Mouse (Mus musculus) heart, embryonic 11.5 days (tissue): ENCODE measurements at regions not wholly inside any gene's neighbourhood (a gene's known extent, or its start where the extent isn't known, plus 50 kb on each side); places are given as distances from the start of the nearest gene placed in this dataset.

Experiments
- ATAC-seq: fragments of 200-750 bp; cut with Nextera tagmentation; replicated peaks from 2 replicates; pipeline ENCODE4 v1.8.0; 2017; ENCODE audit warnings: moderate library complexity; ENCODE audit not compliant: insufficient number of reproducible peaks, low FRiP score, low TSS enrichment
- H3K27ac ChIP-seq: fragments of 300-500 bp; sonication (generic); 2 replicates; pipeline ENCODE4 v1.5.1; 2014; ENCODE audit warnings: mild to moderate bottlenecking, low read depth, low read length
- H3K27me3 ChIP-seq: fragments of 300-500 bp; sonication (generic); 2 replicates; pipeline ENCODE4 v1.6.1; 2014; ENCODE audit warnings: mild to moderate bottlenecking, low read length, mixed read lengths; ENCODE audit not compliant: control insufficient read depth, insufficient read depth
- H3K36me3 ChIP-seq: fragments of 300-500 bp; sonication (generic); 2 replicates; pipeline ENCODE4 v1.6.1; 2014; ENCODE audit warnings: mild to moderate bottlenecking, low read length, moderate library complexity, mixed read lengths; ENCODE audit not compliant: control insufficient read depth, insufficient read depth
- H3K4me1 ChIP-seq: fragments of 300-500 bp; sonication (generic); 2 replicates; pipeline ENCODE4 v1.6.1; 2014; ENCODE audit warnings: low read length; ENCODE audit not compliant: control insufficient read depth, insufficient read depth
- H3K4me2 ChIP-seq: fragments of 300-500 bp; sonication (generic); 2 replicates; pipeline ENCODE4 v1.6.1; 2014; ENCODE audit warnings: mild to moderate bottlenecking, moderate library complexity
- H3K4me3 ChIP-seq: fragments of 300-500 bp; sonication (generic); 2 replicates; pipeline ENCODE4 v1.5.1; 2014; ENCODE audit warnings: low read depth, low read length
- H3K9ac ChIP-seq: fragments of 300-500 bp; sonication (generic); 2 replicates; pipeline ENCODE4 v1.6.1; 2014; ENCODE audit warnings: mild to moderate bottlenecking, low read depth, low read length, moderate library complexity
- H3K9me3 ChIP-seq: fragments of 300-500 bp; sonication (generic); replicated peaks from 2 replicates; pipeline ENCODE4 v1.6.1; 2016; ENCODE audit warnings: low read length; ENCODE audit not compliant: control insufficient read depth
- WGBS: fragments of 180-500 bp; shearing (Covaris S2); extraction: QIAGEN DNeasy Blood & Tissue Kit; methylation state at CpG from one replicate; pipeline ENCODE4 v1.1.7; 2014; ENCODE audit not compliant: insufficient replicate concordance; 5-methylcytosine and 5-hydroxymethylcytosine counted together

GRCm38 (mm10) chr5:119478331-119478730 lies 192.1 kb upstream of the Tbx3 start:
- 69% methylated on average over 4 of the region's 4 CpGs for WGBS
- Histone ChIP-seq H3K4me3 (no peak overlapping the region), H3K4me1 (no peaks in the 10 kb centered on the region), H3K27me3 (0 out of 2 replicates have a peak, but pooled peaks cover 3% of the 10 kb centered on the region), H3K27ac (no peak overlapping the region), H3K9ac (no peak overlapping the region), H3K4me2 (no peak overlapping the region), H3K9me3 (no peaks in the 10 kb centered on the region), H3K36me3 (no peaks in the 10 kb centered on the region)
- no peak for ATAC-seq

- 35% methylated on average over 28 of the region's 28 CpGs for WGBS
- Histone ChIP-seq H3K4me1 (no peaks in the 10 kb centered on the region), H3K36me3 (no peaks in the 10 kb centered on the region; the same call in 1 of the 2 replicates), H3K9ac (no peak overlapping the region), H3K9me3 (no peaks in the 10 kb centered on the region), H3K27ac (no peak overlapping the region), H3K27me3 (0 out of 2 replicates have a peak, but pooled peaks cover 3% of the 10 kb centered on the region), H3K4me2 (no peak overlapping the region), H3K4me3 (no peak overlapping the region)
- no peak for ATAC-seq
Observed at GRCm38 (mm10) chr5:119480191-119481190, 190.0 kb upstream of the Tbx3 start.

- no peak overlapping the region for H3K4me3 ChIP-seq
- H3K27ac ChIP-seq, result no peak overlapping the region
- H3K4me1 ChIP-seq, result no peaks in the 10 kb centered on the region
- 65% methylated on average over 8 of the region's 8 CpGs for WGBS
- H3K4me2 ChIP-seq, result no peak overlapping the region
- no peaks in the 10 kb centered on the region for H3K9me3 ChIP-seq
- no peak overlapping the region for H3K9ac ChIP-seq
- no peaks in the 10 kb centered on the region; the same call in 1 of the 2 replicates for H3K36me3 ChIP-seq
- 0 out of 2 replicates have a peak, but pooled peaks cover 3% of the 10 kb centered on the region for H3K27me3 ChIP-seq
- no peak for ATAC-seq
Observed at GRCm38 (mm10) chr5:119483706-119484105, 186.8 kb upstream of the Tbx3 start.

GRCm38 (mm10) chr5:119486196-119486595 lies 184.3 kb upstream of the Tbx3 start:
- H3K27me3 ChIP-seq, result peaks cover 3% of the 10 kb centered on the region; the same call in 1 of the 2 replicates
- ATAC-seq, result no peak
- no peak overlapping the region for H3K27ac ChIP-seq
- no peak overlapping the region for H3K4me2 ChIP-seq
- H3K9me3 ChIP-seq, result no peaks in the 10 kb centered on the region
- H3K9ac ChIP-seq, result no peak overlapping the region
- H3K4me3 ChIP-seq, result no peak overlapping the region
- H3K36me3 ChIP-seq, result no peaks in the 10 kb centered on the region; the same call in 1 of the 2 replicates
- no peaks in the 10 kb centered on the region for H3K4me1 ChIP-seq

- no peaks in the 10 kb centered on the region; the same call in 1 of the 2 replicates for H3K36me3 ChIP-seq
- WGBS, result 77% methylated on average over 8 of the region's 8 CpGs
- H3K27ac ChIP-seq, result no peak overlapping the region
- H3K27me3 ChIP-seq, result peaks cover 3% of the 10 kb centered on the region; the same call in 1 of the 2 replicates
- H3K4me2 ChIP-seq, result no peak overlapping the region
- no peaks in the 10 kb centered on the region for H3K4me1 ChIP-seq
- H3K9ac ChIP-seq, result no peak overlapping the region
- H3K9me3 ChIP-seq, result no peaks in the 10 kb centered on the region
- no peak for ATAC-seq
- H3K4me3 ChIP-seq, result no peak overlapping the region
Observed at GRCm38 (mm10) chr5:119487184-119487583, 183.3 kb upstream of the Tbx3 start.

- Histone ChIP-seq H3K9me3 (no peaks in the 10 kb centered on the region), H3K27me3 (0 out of 2 replicates have a peak, but pooled peaks cover 7% of the 10 kb centered on the region), H3K9ac (no peak overlapping the region), H3K4me1 (no peaks in the 10 kb centered on the region), H3K36me3 (no peaks in the 10 kb centered on the region), H3K4me2 (no peak overlapping the region), H3K27ac (no peak overlapping the region), H3K4me3 (no peak overlapping the region)
- WGBS, result 84% methylated on average over 1 of the region's 1 CpGs
- no peak for ATAC-seq
Observed at GRCm38 (mm10) chr5:119497501-119497900, 173.0 kb upstream of the Tbx3 start.

- Histone ChIP-seq H3K27me3 (0 out of 2 replicates have a peak, but pooled peaks cover 7% of the 10 kb centered on the region), H3K27ac (no peak overlapping the region), H3K9me3 (no peaks in the 10 kb centered on the region), H3K4me1 (no peaks in the 10 kb centered on the region), H3K4me3 (no peak overlapping the region), H3K36me3 (no peaks in the 10 kb centered on the region), H3K4me2 (no peak overlapping the region), H3K9ac (no peak overlapping the region)
- ATAC-seq, result no peak
- 64% methylated on average over 6 of the region's 6 CpGs for WGBS
Observed at GRCm38 (mm10) chr5:119498431-119498830, 172.0 kb upstream of the Tbx3 start.

GRCm38 (mm10) chr5:119507709-119508108 lies 162.8 kb upstream of the Tbx3 start:
- 60% methylated on average over 14 of the region's 14 CpGs for WGBS
- Histone ChIP-seq H3K9me3 (no peaks in the 10 kb centered on the region), H3K4me1 (no peaks in the 10 kb centered on the region), H3K27me3 (no peaks in the 10 kb centered on the region), H3K27ac (no peak overlapping the region), H3K4me2 (no peak overlapping the region), H3K36me3 (no peaks in the 10 kb centered on the region), H3K4me3 (no peak overlapping the region), H3K9ac (no peak overlapping the region)
- no peak for ATAC-seq
